Mouse (Mus musculus): ENCODE measurements around the gene Fbxw14. TPM values are rescaled to one million over a fixed set of nuclear protein-coding genes. Genes with fewer than 3 reads are reported as not detected.

The Fbxw14 gene
- not detected in 2 replicates for polyA plus RNA-seq (2012; rRNA removed; ENCODE audit: low replicate concordance)

DNA sequence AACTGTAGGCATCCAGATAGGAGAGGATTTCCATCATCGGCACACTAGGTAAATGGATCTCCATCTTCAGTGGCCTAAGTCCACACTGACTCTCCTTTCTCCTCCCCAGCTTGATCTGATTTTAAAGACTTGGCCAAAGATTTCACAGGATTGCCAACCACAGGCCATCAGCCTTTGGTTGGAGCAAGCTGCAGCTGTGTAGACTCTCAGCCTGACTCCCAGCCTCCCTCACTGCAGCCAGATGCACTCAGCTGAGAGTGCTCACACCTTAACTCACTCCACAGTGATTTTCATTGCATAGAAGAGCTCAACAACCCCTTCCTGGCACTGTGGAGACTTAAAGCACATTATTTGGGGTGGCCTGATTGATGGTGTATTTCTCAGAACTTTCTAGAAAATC lies at the start of gene Fbxw14:
Fbxw14 (minus strand) TSS at position 101 of the 400 bp plus-strand sequence.

GRCm38 (mm10) chr9:109234654-109235053 lies 52.8 kb downstream of the Fbxw14 start, which contains the start of gene Fbxw20:
Gene Fbxw20 (minus strand): TSS chr9:109234754.

Other genes starting within 250 kb of the Fbxw14 start
- 453 and 610 TPM in 2 replicates for gene Shisa5, start 249.1 kb downstream of the Fbxw14 start, polyA plus RNA-seq (2012; rRNA removed; ENCODE audit: low replicate concordance)
- gene Trex1, start 227.9 kb downstream of the Fbxw14 start, polyA plus RNA-seq (2012; rRNA removed; ENCODE audit: low replicate concordance) = 53.3 and 130 TPM in 2 replicates
- 7.5 and 10.3 TPM in 2 replicates for gene Atrip, start 213.6 kb downstream of the Fbxw14 start, polyA plus RNA-seq (2012; rRNA removed; ENCODE audit: low replicate concordance)
- gene Ccdc51, start 205.2 kb downstream of the Fbxw14 start, polyA plus RNA-seq (2012; rRNA removed; ENCODE audit: low replicate concordance) = 9.5 and 12.0 TPM in 2 replicates
- gene Tma7, start 205.1 kb downstream of the Fbxw14 start, polyA plus RNA-seq (2012; rRNA removed; ENCODE audit: low replicate concordance) = 10.0 and 11.7 TPM in 2 replicates
- 1.4 and 5.1 TPM in 2 replicates for gene Plxnb1, start 192.3 kb downstream of the Fbxw14 start, polyA plus RNA-seq (2012; rRNA removed; ENCODE audit: low replicate concordance)
- gene Fbxw21, start 125.6 kb downstream of the Fbxw14 start, polyA plus RNA-seq (2012; rRNA removed; ENCODE audit: low replicate concordance) = not detected in 2 replicates
- not detected in 2 replicates for gene Fbxw13, start 91.7 kb downstream of the Fbxw14 start, polyA plus RNA-seq (2012; rRNA removed; ENCODE audit: low replicate concordance)
- not detected in 2 replicates for gene Fbxw20, start 52.9 kb downstream of the Fbxw14 start, polyA plus RNA-seq (2012; rRNA removed; ENCODE audit: low replicate concordance)
- gene Fbxw28, start 52.0 kb upstream of the Fbxw14 start, polyA plus RNA-seq (2012; rRNA removed; ENCODE audit: low replicate concordance) = not detected in 2 replicates
- gene Fbxw22, start 116.6 kb upstream of the Fbxw14 start, polyA plus RNA-seq (2012; rRNA removed; ENCODE audit: low replicate concordance) = not detected in 2 replicates
- not detected in 2 replicates for gene Fbxw16, start 161.5 kb upstream of the Fbxw14 start, polyA plus RNA-seq (2012; rRNA removed; ENCODE audit: low replicate concordance)
- not detected in 2 replicates for gene Fbxw19, start 208.2 kb upstream of the Fbxw14 start, polyA plus RNA-seq (2012; rRNA removed; ENCODE audit: low replicate concordance)